Comparison of ENCODE assay signal across 8 mouse cellular contexts in genomic region chr13:8870510-8871313, GRCm38 (mm10). TPM values are rescaled to one million over a fixed set of nuclear protein-coding genes. Genes with fewer than 3 reads are reported as not detected.
DNase-seq lines count a peak whose midpoint lies in the region; ATAC-seq lines count a peak whose summit lies in the region.

No protein-coding gene starts in this region.

- under 1% methylated on average over 57 of the region's 57 CpGs for WGBS in hindbrain, embryonic 12.5 days

- peak overlapping the region; percentile 73 for H3K4me2 ChIP-seq in hindbrain, embryonic 12.5 days (replicated peaks)

- peak overlapping the region; percentile 79 for H3K9ac ChIP-seq in hindbrain, embryonic 12.5 days

- no peaks in the 10 kb centered on the region for H3K9me3 ChIP-seq in hindbrain, embryonic 12.5 days (replicated peaks)

- H3K36me3 ChIP-seq in hindbrain, embryonic 12.5 days = no peaks in the 10 kb centered on the region

- H3K4me3 ChIP-seq in hindbrain, embryonic 12.5 days = peak overlapping the region; percentile 56

- DNase-seq in MN1 (ENCODE audit: low spot score) = peak; percentile 94
- DNase-seq in cerebellum, adult 9-10 months = peak; percentile 94
- DNase-seq in frontal cortex, adult 2 months (ENCODE audit: extremely low spot score in 1 of 2, low spot score in 1 of 2) = peak; percentile 87 to 92
- peak; percentile 90 to 93 for DNase-seq in layer of hippocampus, postnatal 14 days (ENCODE audit: low spot score in 2 of 2)
- peak; percentile 89 for DNase-seq in lung, postnatal 14 days
- peak; percentile 78 for DNase-seq in retina, adult 2 months (ENCODE audit: low read depth, low spot score)
- DNase-seq in thymus, postnatal 36 days = peak; percentile 87 to 88

- peaks cover 11% of the 10 kb centered on the region for H3K4me1 ChIP-seq in hindbrain, embryonic 12.5 days

- peak overlapping the region; percentile 97 for H3K27ac ChIP-seq in hindbrain, embryonic 12.5 days

- peak; percentile 92 for ATAC-seq in hindbrain, embryonic 12.5 days (ENCODE audit: low FRiP score)

- no peaks in the 10 kb centered on the region for H3K27me3 ChIP-seq in hindbrain, embryonic 12.5 days

RNA-seq across cellular contexts. Expression of gene Wdr37, which starts 1.0 kb away (rescaled TPM):
- polyA plus RNA-seq in frontal cortex, adult 2 months (2012; rRNA removed) = 40.2 and 41.2 TPM in 2 replicates
- polyA plus RNA-seq in hindbrain, embryonic 12.5 days (2016; fragmentation: Nextera tagmentation; extraction: Ambion mirVana) = 56.7 and 62.9 TPM in 2 replicates
- total RNA-seq in layer of hippocampus, postnatal 14 days (2021) = 10 to 100 TPM; 83.8 to 87.4 TPM

RNA-seq across cellular contexts. Expression of gene Idi1, which starts 14.6 kb away (rescaled TPM):
- polyA plus RNA-seq in frontal cortex, adult 2 months (2012; rRNA removed) = 37.7 and 40.9 TPM in 2 replicates
- 104 and 109 TPM in 2 replicates for polyA plus RNA-seq in hindbrain, embryonic 12.5 days (2016; fragmentation: Nextera tagmentation; extraction: Ambion mirVana)
- total RNA-seq in layer of hippocampus, postnatal 14 days (2021) = 10 to 100 TPM; 54.8 to 61.4 TPM

Comparison
In these comparisons a context has a peak if more than half of its experiments do, and no peak if none do; other contexts are left out.
1. Peak in every context shown above with its lines: DNase-seq, ATAC-seq, H3K4me3 ChIP-seq and H3K27ac ChIP-seq.